Mouse (Mus musculus) intestine, embryonic 15.5 days (tissue): Measurements from ENCODE around the gene Kcnma1. TPM values are rescaled to one million over a fixed set of nuclear protein-coding genes. Genes with fewer than 3 reads are reported as not detected.

Experiments
- ATAC-seq: fragments of 200-750 bp; cut with Nextera tagmentation; 2 replicates; pipeline ENCODE4 v1.8.0; 2017; ENCODE audit warnings: moderate TSS enrichment, moderate library complexity
- H3K27ac ChIP-seq: fragments of 300-500 bp; sonication (generic); 2 replicates; pipeline ENCODE4 v1.5.1; 2015; ENCODE audit warnings: mild to moderate bottlenecking, inconsistent platforms
- H3K27me3 ChIP-seq: fragments of 300-500 bp; sonication (generic); replicated peaks from 2 replicates; pipeline ENCODE4 v1.6.1; 2015; ENCODE audit warnings: inconsistent platforms
- H3K36me3 ChIP-seq: fragments of 300-500 bp; sonication (generic); 2 replicates; pipeline ENCODE4 v1.6.1; 2015; ENCODE audit warnings: inconsistent platforms
- H3K4me1 ChIP-seq: fragments of 300-500 bp; sonication (generic); replicated peaks from 2 replicates; pipeline ENCODE4 v1.6.1; 2015; ENCODE audit warnings: inconsistent platforms
- H3K4me2 ChIP-seq: fragments of 300-500 bp; sonication (generic); replicated peaks from 2 replicates; pipeline ENCODE4 v1.6.1; 2015; ENCODE audit warnings: mild to moderate bottlenecking, inconsistent platforms
- H3K4me3 ChIP-seq: fragments of 300-500 bp; sonication (generic); replicated peaks from 2 replicates; pipeline ENCODE4 v1.5.1; 2015; ENCODE audit warnings: inconsistent platforms
- H3K9ac ChIP-seq: fragments of 300-500 bp; sonication (generic); 2 replicates; pipeline ENCODE4 v1.6.1; 2015; ENCODE audit warnings: inconsistent platforms
- H3K9me3 ChIP-seq: fragments of 300-500 bp; sonication (generic); 2 replicates; pipeline ENCODE4 v1.6.1; 2016; ENCODE audit warnings: inconsistent platforms
- WGBS: fragments of 180-500 bp; shearing (Covaris S2); methylation state at CpG from one replicate; pipeline ENCODE4 v1.1.7; 2015; 5-methylcytosine and 5-hydroxymethylcytosine counted together
- polyA plus RNA-seq: library from polyadenylated mRNA; unstranded; fragments of >200 nt; fragmentation: Nextera tagmentation; extraction: Ambion mirVana; gene quantifications from 2 replicates; pipeline ENCODE4 v1.2.1, GENCODE M21; 2015

The Kcnma1 gene
- polyA plus RNA-seq, 1 experiment from 2014 or later = 7.4 TPM

DNA sequence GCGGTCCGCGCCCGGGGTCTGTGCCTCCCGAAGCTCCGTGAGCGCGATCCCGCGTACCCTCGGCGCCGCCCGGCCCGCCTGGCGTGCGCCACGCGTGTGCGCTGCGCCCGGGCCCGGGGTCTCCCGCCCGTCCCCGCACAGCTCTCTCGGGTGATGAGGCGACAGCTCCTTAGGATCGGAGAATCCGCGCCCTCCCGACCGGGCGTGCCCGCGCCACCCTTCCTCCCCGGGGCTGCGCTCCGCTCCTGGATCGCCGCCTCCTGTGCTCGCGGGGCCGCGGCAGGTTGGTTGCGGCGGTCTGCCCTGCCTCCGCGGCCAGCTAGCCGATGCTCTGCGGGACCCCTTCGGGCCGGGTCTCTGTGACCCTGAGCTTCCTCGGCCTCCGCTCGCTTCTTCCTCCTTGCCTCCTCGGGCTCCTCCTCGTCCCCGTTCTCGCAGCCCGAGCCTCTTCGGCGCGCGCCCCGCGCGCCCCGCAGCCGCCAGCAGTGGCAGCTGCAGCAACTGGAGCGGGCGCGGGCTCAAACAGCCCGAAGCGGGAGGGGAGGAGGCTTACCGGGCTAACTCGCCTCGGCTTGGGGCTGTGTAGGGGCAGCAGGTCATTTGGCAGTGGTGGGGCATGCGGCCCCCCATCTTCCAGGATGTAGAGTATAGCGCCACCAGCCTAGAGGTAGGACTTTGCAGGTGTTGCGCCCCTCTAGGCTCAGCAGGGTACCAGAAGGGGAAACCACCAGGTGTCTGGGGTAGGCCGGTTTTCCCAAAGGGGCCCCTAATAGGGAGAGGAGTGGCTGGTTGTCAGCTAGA is 9.6 kb downstream of the Kcnma1 start:
- peak; percentile 65 for ATAC-seq
- Histone ChIP-seq H3K27me3 (peaks cover 57% of the 10 kb centered on the region), H3K4me3 (peak overlapping the region; percentile 71), H3K4me2 (peak overlapping the region; percentile 98), H3K4me1 (peaks cover 7% of the 10 kb centered on the region; the same call in 1 of the 2 replicates), H3K27ac (peak overlapping the region; percentile 32; the same call in 1 of the 2 replicates), H3K9ac (peak overlapping the region; percentile 58), H3K9me3 (no peaks in the 10 kb centered on the region), H3K36me3 (no peaks in the 10 kb centered on the region)
- WGBS = under 1% methylated on average over 74 of the region's 82 CpGs

DNA sequence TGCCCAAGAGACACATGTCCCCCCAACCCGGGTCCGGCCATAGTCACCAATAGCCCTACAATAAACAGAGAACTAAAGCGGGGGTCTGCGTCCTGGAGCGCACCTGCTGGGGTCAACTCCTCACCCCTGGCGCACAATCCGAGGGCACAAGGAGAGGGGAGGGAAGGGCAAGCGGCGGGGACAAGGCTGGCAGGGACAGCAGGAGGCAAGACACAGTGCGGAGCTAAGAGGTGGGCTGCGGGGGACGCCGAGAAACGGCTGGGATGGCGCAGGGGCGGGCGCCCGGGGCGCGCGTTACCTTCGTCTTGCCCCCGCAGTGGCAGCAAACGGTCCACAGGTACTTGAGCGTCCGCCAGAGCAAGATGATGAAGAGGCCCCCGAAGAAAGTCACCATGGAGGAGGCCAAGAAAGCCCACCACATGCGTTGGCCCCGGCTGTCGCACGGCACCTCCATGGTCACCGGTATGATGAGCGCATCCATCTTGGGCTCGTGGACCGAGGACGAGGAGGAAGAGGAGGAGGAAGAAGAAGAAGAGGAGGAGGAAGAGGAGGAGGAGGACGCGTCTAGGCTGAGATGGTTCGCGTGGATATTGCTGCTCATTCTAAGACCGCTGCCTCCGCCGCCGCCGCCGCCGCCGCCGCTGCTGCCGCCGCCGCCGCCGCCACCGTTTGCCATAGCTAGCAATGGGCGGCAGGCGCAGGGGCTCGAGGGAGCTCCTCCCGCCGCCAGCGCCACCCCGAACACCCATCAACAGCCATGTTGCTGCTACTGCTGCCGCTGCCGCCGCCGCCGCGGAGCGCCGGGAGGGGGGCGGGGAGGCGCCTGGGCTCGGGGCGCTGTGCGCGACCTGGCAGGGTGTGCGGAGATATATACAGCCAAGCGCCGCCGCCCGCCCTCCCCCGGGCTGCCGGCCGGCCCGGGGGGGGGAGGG is 10.6 kb downstream of the Kcnma1 start:
- H3K27ac ChIP-seq = no peak overlapping the region
- H3K36me3 ChIP-seq = no peaks in the 10 kb centered on the region
- H3K9ac ChIP-seq = peak overlapping the region; percentile 58
- peaks cover 57% of the 10 kb centered on the region for H3K27me3 ChIP-seq
- peaks cover 7% of the 10 kb centered on the region; the same call in 1 of the 2 replicates for H3K4me1 ChIP-seq
- H3K4me2 ChIP-seq = peak overlapping the region; percentile 98
- WGBS = under 1% methylated on average over 74 of the region's 85 CpGs
- peak; percentile 59 for ATAC-seq
- H3K9me3 ChIP-seq = no peaks in the 10 kb centered on the region
- peak overlapping the region; percentile 71 for H3K4me3 ChIP-seq

DNA sequence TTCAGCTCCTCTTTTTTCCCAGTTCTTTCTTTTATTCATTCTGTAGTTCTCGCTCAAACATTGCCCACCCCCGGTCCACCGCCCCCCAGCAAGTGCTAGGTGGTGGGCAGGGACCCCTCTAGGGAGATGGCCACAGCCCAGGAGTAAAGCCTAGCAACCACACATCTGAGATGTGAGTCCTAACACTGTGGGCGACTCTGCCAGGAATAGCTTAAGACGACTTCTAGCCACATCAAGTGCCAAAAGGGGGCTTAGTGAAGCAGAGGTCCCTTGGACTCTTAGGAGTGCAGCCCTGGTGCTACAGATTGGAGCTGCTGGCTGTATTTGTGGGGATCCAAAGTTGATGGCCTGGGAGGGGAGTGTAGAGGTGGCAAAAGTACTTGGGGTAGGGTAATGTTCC is 11.6 kb downstream of the Kcnma1 start:
- peak overlapping the region; percentile 71; the same call in 1 of the 2 replicates for H3K4me3 ChIP-seq
- H3K27ac ChIP-seq = no peak overlapping the region
- WGBS = 41% methylated on average over 5 of the region's 5 CpGs
- no peaks in the 10 kb centered on the region for H3K9me3 ChIP-seq
- peaks cover 56% of the 10 kb centered on the region for H3K27me3 ChIP-seq
- no peak for ATAC-seq
- H3K4me1 ChIP-seq = peaks cover 7% of the 10 kb centered on the region; the same call in 1 of the 2 replicates
- H3K36me3 ChIP-seq = no peaks in the 10 kb centered on the region
- no peak overlapping the region for H3K9ac ChIP-seq
- peak overlapping the region; percentile 98; the same call in 1 of the 2 replicates for H3K4me2 ChIP-seq

GRCm38 (mm10) chr14:23997912-23998311 is 16.4 kb downstream of the Kcnma1 start:
- H3K27me3 ChIP-seq = peaks cover 11% of the 10 kb centered on the region
- no peak overlapping the region for H3K27ac ChIP-seq
- no peak overlapping the region for H3K9ac ChIP-seq
- H3K4me2 ChIP-seq = no peak overlapping the region
- ATAC-seq = no peak
- no peaks in the 10 kb centered on the region for H3K36me3 ChIP-seq
- H3K4me1 ChIP-seq = no peaks in the 10 kb centered on the region
- 84% methylated on average over 6 of the region's 6 CpGs for WGBS
- H3K4me3 ChIP-seq = no peak overlapping the region
- no peaks in the 10 kb centered on the region for H3K9me3 ChIP-seq

DNA sequence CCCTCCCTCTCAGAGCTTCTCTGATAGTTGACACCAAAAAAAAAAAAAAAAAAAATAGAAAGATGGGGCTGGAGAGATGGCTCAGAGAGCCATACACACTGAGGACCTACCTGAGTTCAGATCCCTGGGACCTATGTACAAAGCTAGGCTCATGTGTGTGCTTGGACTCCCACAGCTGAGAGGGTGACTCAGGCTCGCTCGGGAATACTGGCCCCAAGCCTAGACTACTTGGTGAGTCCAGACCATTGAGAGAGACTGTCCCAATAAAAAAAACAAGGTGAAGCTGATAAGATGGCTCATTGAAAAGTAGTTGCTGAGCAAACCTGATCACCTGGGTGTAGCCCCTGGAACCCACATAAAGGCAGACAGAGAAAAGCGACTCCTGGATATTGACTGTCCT is 18.5 kb downstream of the Kcnma1 start:
- H3K27me3 ChIP-seq = no peaks in the 10 kb centered on the region
- 90% methylated on average over 3 of the region's 3 CpGs for WGBS
- H3K9ac ChIP-seq = no peak overlapping the region
- ATAC-seq = no peak
- no peak overlapping the region for H3K4me2 ChIP-seq
- no peaks in the 10 kb centered on the region for H3K36me3 ChIP-seq
- H3K27ac ChIP-seq = no peak overlapping the region
- H3K4me1 ChIP-seq = no peaks in the 10 kb centered on the region
- H3K9me3 ChIP-seq = no peaks in the 10 kb centered on the region
- H3K4me3 ChIP-seq = no peak overlapping the region

GRCm38 (mm10) chr14:23990871-23991270 is 23.4 kb downstream of the Kcnma1 start:
- Histone ChIP-seq H3K36me3 (no peaks in the 10 kb centered on the region), H3K9ac (no peak overlapping the region), H3K27ac (no peak overlapping the region), H3K27me3 (no peaks in the 10 kb centered on the region), H3K4me2 (no peak overlapping the region), H3K4me1 (no peaks in the 10 kb centered on the region), H3K4me3 (no peak overlapping the region), H3K9me3 (no peaks in the 10 kb centered on the region)
- no peak for ATAC-seq
- WGBS = 84% methylated on average over 7 of the region's 7 CpGs

GRCm38 (mm10) chr14:23989696-23990095 is 24.6 kb downstream of the Kcnma1 start:
- no peak for ATAC-seq
- Histone ChIP-seq H3K9me3 (no peaks in the 10 kb centered on the region), H3K9ac (no peak overlapping the region), H3K36me3 (no peaks in the 10 kb centered on the region), H3K4me3 (no peak overlapping the region), H3K4me2 (no peak overlapping the region), H3K4me1 (no peaks in the 10 kb centered on the region), H3K27ac (no peak overlapping the region), H3K27me3 (no peaks in the 10 kb centered on the region)
- WGBS = 45% methylated on average over 11 of the region's 11 CpGs

DNA sequence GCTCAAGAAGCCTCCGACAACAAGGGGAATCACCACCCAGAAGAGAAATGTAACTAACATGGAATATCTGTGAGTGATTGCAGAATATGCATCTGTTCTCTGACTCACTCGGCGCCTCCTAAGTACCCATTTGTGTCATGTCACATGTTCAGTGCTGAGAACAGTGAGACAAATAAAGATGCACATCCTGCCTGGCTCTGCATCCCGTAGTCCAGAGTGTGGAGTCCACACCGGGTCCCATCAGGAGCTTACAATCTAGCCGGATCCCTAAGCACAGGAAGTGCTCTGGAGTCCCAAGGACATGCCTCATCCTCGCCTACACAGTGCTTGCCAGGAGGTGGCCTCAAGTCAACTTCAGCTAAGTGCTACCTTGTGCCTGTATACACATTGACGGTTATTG is 32.1 kb downstream of the Kcnma1 start:
- Histone ChIP-seq H3K4me3 (no peak overlapping the region), H3K9ac (no peak overlapping the region), H3K27ac (no peak overlapping the region), H3K27me3 (no peaks in the 10 kb centered on the region), H3K4me2 (no peak overlapping the region), H3K4me1 (no peaks in the 10 kb centered on the region), H3K36me3 (no peaks in the 10 kb centered on the region), H3K9me3 (no peaks in the 10 kb centered on the region)
- no peak for ATAC-seq
- WGBS = 74% methylated on average over 8 of the region's 8 CpGs

GRCm38 (mm10) chr14:23974685-23975084 is 39.6 kb downstream of the Kcnma1 start:
- Histone ChIP-seq H3K4me3 (no peak overlapping the region), H3K27ac (no peak overlapping the region), H3K27me3 (no peaks in the 10 kb centered on the region), H3K36me3 (no peaks in the 10 kb centered on the region), H3K4me2 (no peak overlapping the region), H3K4me1 (no peaks in the 10 kb centered on the region), H3K9ac (no peak overlapping the region), H3K9me3 (no peaks in the 10 kb centered on the region)
- 76% methylated on average over 2 of the region's 2 CpGs for WGBS
- no peak for ATAC-seq

GRCm38 (mm10) chr14:23966471-23966870 is 47.8 kb downstream of the Kcnma1 start:
- Histone ChIP-seq H3K27ac (no peak overlapping the region), H3K27me3 (no peaks in the 10 kb centered on the region), H3K4me1 (0 out of 2 replicates have a peak, but pooled peaks cover 3% of the 10 kb centered on the region), H3K4me2 (no peak overlapping the region), H3K4me3 (no peak overlapping the region), H3K9me3 (no peaks in the 10 kb centered on the region), H3K36me3 (no peaks in the 10 kb centered on the region), H3K9ac (no peak overlapping the region)
- 59% methylated on average over 8 of the region's 8 CpGs for WGBS
- no peak for ATAC-seq

DNA sequence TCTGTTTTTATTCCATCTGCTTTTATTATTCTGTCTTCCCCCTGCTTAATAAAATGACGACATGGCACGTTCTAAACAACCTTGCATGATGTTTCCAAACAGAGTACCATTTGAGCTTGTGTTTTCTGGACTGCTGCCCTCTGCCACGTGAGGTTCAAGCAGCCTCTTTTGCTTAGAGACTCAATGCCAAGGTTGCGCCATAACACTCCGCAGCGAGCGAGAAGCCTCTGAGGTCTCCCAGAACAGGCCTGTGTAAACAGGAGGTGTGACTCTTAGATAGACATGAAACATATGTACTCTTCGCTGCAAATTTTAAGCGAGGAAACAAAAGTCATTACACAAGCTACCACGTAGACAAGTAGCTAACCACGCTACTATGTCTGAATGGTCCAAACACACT is 55.2 kb downstream of the Kcnma1 start:
- H3K36me3 ChIP-seq = no peaks in the 10 kb centered on the region
- H3K9me3 ChIP-seq = no peaks in the 10 kb centered on the region
- H3K4me1 ChIP-seq = no peaks in the 10 kb centered on the region
- no peak overlapping the region for H3K4me2 ChIP-seq
- 42% methylated on average over 11 of the region's 11 CpGs for WGBS
- ATAC-seq = no peak
- H3K4me3 ChIP-seq = no peak overlapping the region
- no peak overlapping the region for H3K9ac ChIP-seq
- H3K27me3 ChIP-seq = no peaks in the 10 kb centered on the region
- H3K27ac ChIP-seq = no peak overlapping the region

DNA sequence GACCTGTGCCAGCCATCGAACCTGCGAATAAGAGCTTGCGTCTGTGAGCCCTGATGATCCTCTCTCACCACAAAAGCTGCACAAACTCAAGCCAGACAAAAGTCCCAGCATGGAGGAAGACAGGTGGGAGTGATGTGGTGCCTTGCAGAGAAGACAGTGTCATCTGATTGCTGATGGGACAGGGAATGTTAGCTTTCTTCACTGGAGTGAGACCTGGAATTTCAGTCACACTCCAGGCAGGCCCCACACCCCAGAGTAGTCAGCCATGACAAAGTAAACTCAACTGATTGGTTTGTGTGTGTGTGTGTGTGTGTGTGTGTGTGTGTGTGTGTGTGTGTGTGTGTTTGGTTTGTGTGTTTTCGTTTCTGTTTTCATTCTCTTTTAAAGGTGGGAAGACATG is 57.0 kb downstream of the Kcnma1 start:
- Histone ChIP-seq H3K4me2 (no peak overlapping the region), H3K9ac (no peak overlapping the region), H3K4me1 (no peaks in the 10 kb centered on the region), H3K27me3 (no peaks in the 10 kb centered on the region), H3K36me3 (no peaks in the 10 kb centered on the region), H3K4me3 (no peak overlapping the region), H3K27ac (no peak overlapping the region), H3K9me3 (no peaks in the 10 kb centered on the region)
- 75% methylated on average over 4 of the region's 4 CpGs for WGBS
- no peak for ATAC-seq
